Mouse (Mus musculus): ENCODE results near the gene Ninl. TPM values are rescaled to one million over a fixed set of nuclear protein-coding genes. Genes with fewer than 3 reads are reported as not detected.

Ninl gene
- total and polyA plus RNA-seq, 3 experiments, result 3.6 to 7.5 (median 5.6) TPM

- Histone ChIP-seq H3K4me1 (ENCODE audit: insufficient read depth, low read depth, low read length) (peaks cover 69% of the 10 kb centered on the region), H3K9me3 (replicated peaks) (no peaks in the 10 kb centered on the region), H3K36me3 (replicated peaks) (peaks cover 29% of the 10 kb centered on the region), H3K4me3 (ENCODE audit: low read depth, low read length) (no peak overlapping the region), H3K27me3 (ENCODE audit: insufficient read depth, low read length) (no peaks in the 10 kb centered on the region)
- ATAC-seq (ENCODE audit: extremely low read depth, insufficient number of reproducible peaks, low FRiP score, poor library complexity, severe bottlenecking), result no peak
- no peak for DNase-seq (ENCODE audit: low spot score)
- no peak for TF ChIP-seq CTCF (IDR thresholded peaks at IDR 0.05; ENCODE audit: low read depth, low read length)
- TF ChIP-seq POLR2AphosphoS5 (IDR thresholded peaks at IDR 0.05; ENCODE audit: insufficient replicate concordance, low read depth, low read length), result no peak
- no peak for TF ChIP-seq GATA1 (IDR thresholded peaks at IDR 0.05; ENCODE audit: borderline replicate concordance, low read length)
- no peak for TF ChIP-seq TAL1 (conservative IDR thresholded peaks at IDR 0.05; ENCODE audit: low read depth, low read length)
- no peak for TF ChIP-seq GATA2 (IDR thresholded peaks at IDR 0.05; ENCODE audit: borderline replicate concordance, low read depth, low read length)
Measured at GRCm38 (mm10) chr2:150978791-150979190, 60.4 kb downstream of the Ninl start.

DNA sequence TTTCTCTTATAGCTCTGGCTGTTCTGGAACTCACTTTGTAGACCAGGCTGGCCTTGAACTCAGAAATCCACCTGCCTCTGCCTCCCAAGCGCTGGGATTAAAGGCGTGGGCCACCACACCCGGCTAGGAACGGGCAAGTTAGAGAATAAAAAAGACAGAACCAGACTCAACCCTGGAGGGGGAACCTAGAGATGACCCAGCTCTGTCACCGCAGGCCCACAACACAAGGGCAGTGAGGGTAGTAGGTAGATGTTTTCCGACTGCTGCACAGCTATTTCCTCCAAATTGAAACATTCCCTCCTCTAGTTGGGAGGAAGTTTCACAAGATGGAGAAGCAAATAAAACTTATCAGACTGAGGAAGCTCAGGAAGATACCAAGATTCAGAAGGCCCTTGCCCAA is 61.5 kb downstream of the Ninl start:
- Histone ChIP-seq H3K36me3 (replicated peaks) (peaks cover 36% of the 10 kb centered on the region), H3K4me1 (ENCODE audit: insufficient read depth, low read depth, low read length) (peaks cover 63% of the 10 kb centered on the region)
- ATAC-seq (ENCODE audit: extremely low read depth, insufficient number of reproducible peaks, low FRiP score, poor library complexity, severe bottlenecking), result no peak

GRCm38 (mm10) chr2:150976871-150977270 is 62.3 kb downstream of the Ninl start:
- DNase-seq (ENCODE audit: low spot score) (peak; percentile 38), ATAC-seq (ENCODE audit: extremely low read depth, insufficient number of reproducible peaks, low FRiP score, poor library complexity, severe bottlenecking) (peak; percentile 58)
- Histone ChIP-seq H3K9me3 (replicated peaks) (no peaks in the 10 kb centered on the region), H3K4me3 (ENCODE audit: low read depth, low read length) (peak overlapping the region; percentile 33; the same call in 1 of the 2 replicates), H3K27me3 (ENCODE audit: insufficient read depth, low read length) (no peaks in the 10 kb centered on the region), H3K36me3 (replicated peaks) (peaks cover 43% of the 10 kb centered on the region), H3K4me1 (ENCODE audit: insufficient read depth, low read depth, low read length) (peaks cover 58% of the 10 kb centered on the region)
- TF ChIP-seq POLR2AphosphoS5 (IDR thresholded peaks at IDR 0.05; ENCODE audit: insufficient replicate concordance, low read depth, low read length) (no peak), GATA2 (IDR thresholded peaks at IDR 0.05; ENCODE audit: borderline replicate concordance, low read depth, low read length) (no peak), CTCF (IDR thresholded peaks at IDR 0.05; ENCODE audit: low read depth, low read length) (no peak), TAL1 (conservative IDR thresholded peaks at IDR 0.05; ENCODE audit: low read depth, low read length) (peak; percentile 56; the same call in 1 of the 2 replicates), GATA1 (IDR thresholded peaks at IDR 0.05; ENCODE audit: borderline replicate concordance, low read length) (no peak)

More for the DNA sequence above, 61.5 kb downstream of the Ninl start:
- H3K27me3 ChIP-seq (ENCODE audit: insufficient read depth, low read length), result no peaks in the 10 kb centered on the region
- no peak overlapping the region for H3K4me3 ChIP-seq (ENCODE audit: low read depth, low read length)
- H3K9me3 ChIP-seq (replicated peaks), result no peaks in the 10 kb centered on the region
- TF ChIP-seq CTCF (IDR thresholded peaks at IDR 0.05; ENCODE audit: low read depth, low read length) (no peak), GATA1 (IDR thresholded peaks at IDR 0.05; ENCODE audit: borderline replicate concordance, low read length) (no peak), GATA2 (IDR thresholded peaks at IDR 0.05; ENCODE audit: borderline replicate concordance, low read depth, low read length) (no peak), POLR2AphosphoS5 (IDR thresholded peaks at IDR 0.05; ENCODE audit: insufficient replicate concordance, low read depth, low read length) (no peak), TAL1 (conservative IDR thresholded peaks at IDR 0.05; ENCODE audit: low read depth, low read length) (no peak)
- DNase-seq (ENCODE audit: low spot score), result no peak

- H3K4me3 ChIP-seq (ENCODE audit: low read depth, low read length), result no peak overlapping the region
- peaks cover 64% of the 10 kb centered on the region for H3K36me3 ChIP-seq (replicated peaks)
- TF ChIP-seq GATA2 (IDR thresholded peaks at IDR 0.05; ENCODE audit: borderline replicate concordance, low read depth, low read length) (no peak), TAL1 (conservative IDR thresholded peaks at IDR 0.05; ENCODE audit: low read depth, low read length) (no peak), GATA1 (IDR thresholded peaks at IDR 0.05; ENCODE audit: borderline replicate concordance, low read length) (no peak), POLR2AphosphoS5 (IDR thresholded peaks at IDR 0.05; ENCODE audit: insufficient replicate concordance, low read depth, low read length) (no peak), CTCF (IDR thresholded peaks at IDR 0.05; ENCODE audit: low read depth, low read length) (no peak)
- no peak for ATAC-seq (ENCODE audit: extremely low read depth, insufficient number of reproducible peaks, low FRiP score, poor library complexity, severe bottlenecking)
- H3K4me1 ChIP-seq (ENCODE audit: insufficient read depth, low read depth, low read length), result peaks cover 29% of the 10 kb centered on the region
- DNase-seq (ENCODE audit: low spot score), result no peak
- H3K27me3 ChIP-seq (ENCODE audit: insufficient read depth, low read length), result no peaks in the 10 kb centered on the region
- no peaks in the 10 kb centered on the region for H3K9me3 ChIP-seq (replicated peaks)
Measured at GRCm38 (mm10) chr2:150973401-150974115, 65.6 kb downstream of the Ninl start.

GRCm38 (mm10) chr2:150972681-150973080 is 66.5 kb downstream of the Ninl start:
- H3K4me1 ChIP-seq (ENCODE audit: insufficient read depth, low read depth, low read length), result peaks cover 21% of the 10 kb centered on the region
- peaks cover 65% of the 10 kb centered on the region for H3K36me3 ChIP-seq (replicated peaks)
- no peak for TF ChIP-seq GATA2 (IDR thresholded peaks at IDR 0.05; ENCODE audit: borderline replicate concordance, low read depth, low read length)
- no peak for TF ChIP-seq POLR2AphosphoS5 (IDR thresholded peaks at IDR 0.05; ENCODE audit: insufficient replicate concordance, low read depth, low read length)
- no peak for TF ChIP-seq TAL1 (conservative IDR thresholded peaks at IDR 0.05; ENCODE audit: low read depth, low read length)
- no peak for TF ChIP-seq CTCF (IDR thresholded peaks at IDR 0.05; ENCODE audit: low read depth, low read length)
- TF ChIP-seq GATA1 (IDR thresholded peaks at IDR 0.05; ENCODE audit: borderline replicate concordance, low read length), result no peak
- ATAC-seq (ENCODE audit: extremely low read depth, insufficient number of reproducible peaks, low FRiP score, poor library complexity, severe bottlenecking) (no peak), DNase-seq (ENCODE audit: low spot score) (no peak)
- no peaks in the 10 kb centered on the region for H3K27me3 ChIP-seq (ENCODE audit: insufficient read depth, low read length)
- H3K4me3 ChIP-seq (ENCODE audit: low read depth, low read length), result no peak overlapping the region
- no peaks in the 10 kb centered on the region for H3K9me3 ChIP-seq (replicated peaks)

DNA sequence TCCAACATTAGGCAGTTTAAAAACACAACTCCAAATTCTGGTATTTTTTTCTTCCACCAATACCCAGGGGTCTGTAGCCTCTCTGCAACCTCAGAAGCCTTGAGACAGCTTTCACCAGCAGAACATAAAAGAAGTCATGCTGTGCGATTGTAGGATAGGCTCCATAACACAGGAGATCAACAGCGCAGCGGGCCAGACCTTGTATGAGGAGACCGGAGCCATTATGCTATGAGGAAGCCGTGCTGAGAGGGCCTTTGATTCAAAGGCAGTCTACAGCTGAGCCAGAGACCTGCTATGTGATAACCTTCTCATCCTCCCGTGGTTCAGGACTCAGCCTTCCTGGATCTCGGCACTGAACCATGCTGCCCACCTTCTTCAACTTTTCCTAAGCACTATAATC is 67.3 kb downstream of the Ninl start:
- H3K36me3 ChIP-seq (replicated peaks), result peaks cover 73% of the 10 kb centered on the region
- no peak for TF ChIP-seq CTCF (IDR thresholded peaks at IDR 0.05; ENCODE audit: low read depth, low read length)
- TF ChIP-seq TAL1 (conservative IDR thresholded peaks at IDR 0.05; ENCODE audit: low read depth, low read length), result no peak
- TF ChIP-seq GATA2 (IDR thresholded peaks at IDR 0.05; ENCODE audit: borderline replicate concordance, low read depth, low read length), result no peak
- TF ChIP-seq GATA1 (IDR thresholded peaks at IDR 0.05; ENCODE audit: borderline replicate concordance, low read length), result no peak
- TF ChIP-seq POLR2AphosphoS5 (IDR thresholded peaks at IDR 0.05; ENCODE audit: insufficient replicate concordance, low read depth, low read length), result no peak
- ATAC-seq (ENCODE audit: extremely low read depth, insufficient number of reproducible peaks, low FRiP score, poor library complexity, severe bottlenecking), result no peak
- peaks cover 13% of the 10 kb centered on the region for H3K4me1 ChIP-seq (ENCODE audit: insufficient read depth, low read depth, low read length)
- no peaks in the 10 kb centered on the region for H3K27me3 ChIP-seq (ENCODE audit: insufficient read depth, low read length)
- H3K4me3 ChIP-seq (ENCODE audit: low read depth, low read length), result no peak overlapping the region
- H3K9me3 ChIP-seq (replicated peaks), result no peaks in the 10 kb centered on the region
- no peak for DNase-seq (ENCODE audit: low spot score)
